Mouse (Mus musculus) midbrain, embryonic 12.5 days (tissue): ENCODE measurements at regions not wholly inside any gene's neighbourhood (a gene's known extent, or its start where the extent isn't known, plus 50 kb on each side); places are given as distances from the start of the nearest gene placed in this dataset.

ENCODE experiments used
- ATAC-seq: fragments of 200-750 bp; cut with Nextera tagmentation; 2 replicates; pipeline ENCODE4 v1.8.0; 2017; ENCODE audit warnings: low read depth, moderate TSS enrichment, moderate library complexity; ENCODE audit not compliant: low FRiP score
- H3K27ac ChIP-seq: fragments of 300-500 bp; sonication (generic); replicated peaks from 2 replicates; pipeline ENCODE4 v1.5.1; 2016; ENCODE audit warnings: mild to moderate bottlenecking
- H3K27me3 ChIP-seq: fragments of 300-500 bp; sonication (generic); 2 replicates; pipeline ENCODE4 v1.6.1; 2016; ENCODE audit warnings: mild to moderate bottlenecking
- H3K36me3 ChIP-seq: fragments of 300-500 bp; sonication (generic); 2 replicates; pipeline ENCODE4 v1.6.1; 2016
- H3K4me1 ChIP-seq: fragments of 300-500 bp; sonication (generic); 2 replicates; pipeline ENCODE4 v1.6.1; 2016
- H3K4me2 ChIP-seq: fragments of 300-500 bp; sonication (generic); replicated peaks from 2 replicates; pipeline ENCODE4 v1.6.1; 2016; ENCODE audit warnings: mild to moderate bottlenecking, moderate library complexity
- H3K4me3 ChIP-seq: fragments of 300-500 bp; sonication (generic); 2 replicates; pipeline ENCODE4 v1.5.1; 2016; ENCODE audit warnings: mild to moderate bottlenecking
- H3K9ac ChIP-seq: fragments of 300-500 bp; sonication (generic); replicated peaks from 2 replicates; pipeline ENCODE4 v1.6.1; 2016; ENCODE audit warnings: mild to moderate bottlenecking, moderate library complexity
- H3K9me3 ChIP-seq: fragments of 300-500 bp; sonication (generic); 2 replicates; pipeline ENCODE4 v1.6.1; 2016; ENCODE audit warnings: mild to moderate bottlenecking
- WGBS: fragments of 180-500 bp; shearing (Covaris S2); methylation state at CpG from one replicate; pipeline ENCODE4 v1.1.7; 2016; 5-methylcytosine and 5-hydroxymethylcytosine counted together

- 82% methylated on average over 1 of the region's 1 CpGs for WGBS
- no peaks in the 10 kb centered on the region for H3K4me1 ChIP-seq
- H3K9ac ChIP-seq = no peak overlapping the region
- H3K27ac ChIP-seq = no peak overlapping the region
- no peaks in the 10 kb centered on the region for H3K27me3 ChIP-seq
- H3K4me3 ChIP-seq = no peak overlapping the region
- H3K36me3 ChIP-seq = no peaks in the 10 kb centered on the region
- H3K4me2 ChIP-seq = no peak overlapping the region
- ATAC-seq = no peak
- H3K9me3 ChIP-seq = no peaks in the 10 kb centered on the region
Measured at GRCm38 (mm10) chr17:42188531-42188930, 127.2 kb upstream of the Ptchd4 start.

- Histone ChIP-seq H3K27ac (no peak overlapping the region), H3K9me3 (no peaks in the 10 kb centered on the region), H3K4me3 (no peak overlapping the region), H3K36me3 (no peaks in the 10 kb centered on the region), H3K9ac (no peak overlapping the region), H3K4me2 (no peak overlapping the region), H3K27me3 (no peaks in the 10 kb centered on the region), H3K4me1 (no peaks in the 10 kb centered on the region)
- WGBS = 82% methylated on average over 8 of the region's 8 CpGs
- no peak for ATAC-seq
Measured at GRCm38 (mm10) chr17:42190206-42190902, 125.4 kb upstream of the Ptchd4 start.
